Mouse (Mus musculus): ENCODE data around the gene Zfp91. TPM values are rescaled to one million over a fixed set of nuclear protein-coding genes. Genes with fewer than 3 reads are reported as not detected.

Gene Zfp91
- polyA plus RNA-seq, 1 experiment from 2014 or later: 10.4 TPM

GRCm38 (mm10) chr19:12798404-12798803 lies 2.5 kb upstream of the Zfp91 start:
- Histone ChIP-seq H3K27me3 (ENCODE audit: control insufficient read depth, insufficient read depth, low read length) (no peaks in the 10 kb centered on the region), H3K9me3 (ENCODE audit: control insufficient read depth, low read length) (no peaks in the 10 kb centered on the region), H3K9ac (ENCODE audit: low read length) (no peak overlapping the region), H3K4me1 (ENCODE audit: control insufficient read depth, insufficient read depth, low read length) (no peaks in the 10 kb centered on the region), H3K4me2 (ENCODE audit: low read depth, severe bottlenecking) (no peak overlapping the region), H3K27ac (replicated peaks; ENCODE audit: low read depth, low read length) (no peak overlapping the region), H3K4me3 (ENCODE audit: low read depth, low read length) (no peak overlapping the region), H3K36me3 (ENCODE audit: control insufficient read depth, insufficient read depth, low read length) (no peaks in the 10 kb centered on the region)
- WGBS: 86% methylated on average over 4 of the region's 4 CpGs
- no peak for ATAC-seq (ENCODE audit: insufficient number of reproducible peaks, low FRiP score, low TSS enrichment, low read depth)
- no peak for DNase-seq (ENCODE audit: low spot score)

GRCm38 (mm10) chr19:12797071-12797470 lies 1.1 kb upstream of the Zfp91 start:
- Histone ChIP-seq H3K4me1 (ENCODE audit: control insufficient read depth, insufficient read depth, low read length) (no peaks in the 10 kb centered on the region), H3K27me3 (ENCODE audit: control insufficient read depth, insufficient read depth, low read length) (no peaks in the 10 kb centered on the region), H3K27ac (replicated peaks; ENCODE audit: low read depth, low read length) (peak overlapping the region; percentile 98), H3K4me3 (ENCODE audit: low read depth, low read length) (peak overlapping the region; percentile 73), H3K9ac (ENCODE audit: low read length) (no peak overlapping the region; the same call in 1 of the 2 replicates), H3K4me2 (ENCODE audit: low read depth, severe bottlenecking) (peak overlapping the region; percentile 68), H3K36me3 (ENCODE audit: control insufficient read depth, insufficient read depth, low read length) (no peaks in the 10 kb centered on the region), H3K9me3 (ENCODE audit: control insufficient read depth, low read length) (no peaks in the 10 kb centered on the region)
- DNase-seq (ENCODE audit: low spot score) (no peak), ATAC-seq (ENCODE audit: insufficient number of reproducible peaks, low FRiP score, low TSS enrichment, low read depth) (no peak)
- WGBS: 2% methylated on average over 7 of the region's 7 CpGs

- no peak; the same call in 1 of the 2 replicates for ATAC-seq (ENCODE audit: insufficient number of reproducible peaks, low FRiP score, low TSS enrichment, low read depth)
- Histone ChIP-seq H3K27me3 (ENCODE audit: control insufficient read depth, insufficient read depth, low read length) (no peaks in the 10 kb centered on the region), H3K36me3 (ENCODE audit: control insufficient read depth, insufficient read depth, low read length) (no peaks in the 10 kb centered on the region), H3K9ac (ENCODE audit: low read length) (peak overlapping the region; percentile 73), H3K4me2 (ENCODE audit: low read depth, severe bottlenecking) (peak overlapping the region; percentile 68), H3K9me3 (ENCODE audit: control insufficient read depth, low read length) (no peaks in the 10 kb centered on the region), H3K27ac (replicated peaks; ENCODE audit: low read depth, low read length) (peak overlapping the region; percentile 98), H3K4me1 (ENCODE audit: control insufficient read depth, insufficient read depth, low read length) (no peaks in the 10 kb centered on the region), H3K4me3 (ENCODE audit: low read depth, low read length) (peak overlapping the region; percentile 73)
- no peak for DNase-seq (ENCODE audit: low spot score)
- under 1% methylated on average over 29 of the region's 29 CpGs for WGBS
These were observed 504 bp upstream of the Zfp91 start for GRCm38 (mm10) chr19:12796328-12796931.

- Histone ChIP-seq H3K27ac (replicated peaks; ENCODE audit: low read depth, low read length) (peak overlapping the region; percentile 98), H3K36me3 (ENCODE audit: control insufficient read depth, insufficient read depth, low read length) (no peaks in the 10 kb centered on the region), H3K9me3 (ENCODE audit: control insufficient read depth, low read length) (no peaks in the 10 kb centered on the region), H3K4me1 (ENCODE audit: control insufficient read depth, insufficient read depth, low read length) (no peaks in the 10 kb centered on the region), H3K27me3 (ENCODE audit: control insufficient read depth, insufficient read depth, low read length) (no peaks in the 10 kb centered on the region), H3K4me2 (ENCODE audit: low read depth, severe bottlenecking) (peak overlapping the region; percentile 47), H3K9ac (ENCODE audit: low read length) (peak overlapping the region; percentile 96), H3K4me3 (ENCODE audit: low read depth, low read length) (peak overlapping the region; percentile 73)
- no peak for DNase-seq (ENCODE audit: low spot score)
- ATAC-seq (ENCODE audit: insufficient number of reproducible peaks, low FRiP score, low TSS enrichment, low read depth): peak; percentile 23; the same call in 1 of the 2 replicates
- 8% methylated on average over 5 of the region's 63 CpGs for WGBS
These were observed 816 bp downstream of the Zfp91 start for GRCm38 (mm10) chr19:12795110-12795509.

GRCm38 (mm10) chr19:12794056-12795044 lies 1.6 kb downstream of the Zfp91 start:
- H3K9ac ChIP-seq (ENCODE audit: low read length): peak overlapping the region; percentile 96
- WGBS: under 1% methylated on average over 34 of the region's 39 CpGs
- no peaks in the 10 kb centered on the region for H3K36me3 ChIP-seq (ENCODE audit: control insufficient read depth, insufficient read depth, low read length)
- H3K27me3 ChIP-seq (ENCODE audit: control insufficient read depth, insufficient read depth, low read length): no peaks in the 10 kb centered on the region
- ATAC-seq (ENCODE audit: insufficient number of reproducible peaks, low FRiP score, low TSS enrichment, low read depth) (peak; percentile 63), DNase-seq (ENCODE audit: low spot score) (peak; percentile 90)
- H3K4me1 ChIP-seq (ENCODE audit: control insufficient read depth, insufficient read depth, low read length): no peaks in the 10 kb centered on the region
- H3K4me2 ChIP-seq (ENCODE audit: low read depth, severe bottlenecking): peak overlapping the region; percentile 47
- no peaks in the 10 kb centered on the region for H3K9me3 ChIP-seq (ENCODE audit: control insufficient read depth, low read length)
- peak overlapping the region; percentile 73 for H3K4me3 ChIP-seq (ENCODE audit: low read depth, low read length)
- peak overlapping the region; percentile 98 for H3K27ac ChIP-seq (replicated peaks; ENCODE audit: low read depth, low read length)

GRCm38 (mm10) chr19:12792374-12792773 lies 3.6 kb downstream of the Zfp91 start:
- Histone ChIP-seq H3K36me3 (ENCODE audit: control insufficient read depth, insufficient read depth, low read length) (no peaks in the 10 kb centered on the region), H3K4me3 (ENCODE audit: low read depth, low read length) (no peak overlapping the region), H3K9ac (ENCODE audit: low read length) (no peak overlapping the region), H3K27ac (replicated peaks; ENCODE audit: low read depth, low read length) (no peak overlapping the region), H3K9me3 (ENCODE audit: control insufficient read depth, low read length) (no peaks in the 10 kb centered on the region), H3K27me3 (ENCODE audit: control insufficient read depth, insufficient read depth, low read length) (no peaks in the 10 kb centered on the region), H3K4me2 (ENCODE audit: low read depth, severe bottlenecking) (no peak overlapping the region), H3K4me1 (ENCODE audit: control insufficient read depth, insufficient read depth, low read length) (no peaks in the 10 kb centered on the region)
- ATAC-seq (ENCODE audit: insufficient number of reproducible peaks, low FRiP score, low TSS enrichment, low read depth): no peak
- no peak for DNase-seq (ENCODE audit: low spot score)

GRCm38 (mm10) chr19:12787721-12788120 lies 8.2 kb downstream of the Zfp91 start:
- H3K36me3 ChIP-seq (ENCODE audit: control insufficient read depth, insufficient read depth, low read length): no peaks in the 10 kb centered on the region
- DNase-seq (ENCODE audit: low spot score) (no peak), ATAC-seq (ENCODE audit: insufficient number of reproducible peaks, low FRiP score, low TSS enrichment, low read depth) (no peak)
- no peak overlapping the region for H3K9ac ChIP-seq (ENCODE audit: low read length)
- no peaks in the 10 kb centered on the region for H3K4me1 ChIP-seq (ENCODE audit: control insufficient read depth, insufficient read depth, low read length)
- no peaks in the 10 kb centered on the region for H3K9me3 ChIP-seq (ENCODE audit: control insufficient read depth, low read length)
- no peak overlapping the region for H3K27ac ChIP-seq (replicated peaks; ENCODE audit: low read depth, low read length)
- no peak overlapping the region for H3K4me3 ChIP-seq (ENCODE audit: low read depth, low read length)
- no peaks in the 10 kb centered on the region for H3K27me3 ChIP-seq (ENCODE audit: control insufficient read depth, insufficient read depth, low read length)
- WGBS: 55% methylated on average over 4 of the region's 4 CpGs
- no peak overlapping the region for H3K4me2 ChIP-seq (ENCODE audit: low read depth, severe bottlenecking)

- Histone ChIP-seq H3K27me3 (ENCODE audit: control insufficient read depth, insufficient read depth, low read length) (no peaks in the 10 kb centered on the region), H3K4me2 (ENCODE audit: low read depth, severe bottlenecking) (no peak overlapping the region), H3K27ac (replicated peaks; ENCODE audit: low read depth, low read length) (no peak overlapping the region), H3K4me1 (ENCODE audit: control insufficient read depth, insufficient read depth, low read length) (no peaks in the 10 kb centered on the region), H3K36me3 (ENCODE audit: control insufficient read depth, insufficient read depth, low read length) (no peaks in the 10 kb centered on the region), H3K4me3 (ENCODE audit: low read depth, low read length) (no peak overlapping the region), H3K9me3 (ENCODE audit: control insufficient read depth, low read length) (no peaks in the 10 kb centered on the region), H3K9ac (ENCODE audit: low read length) (no peak overlapping the region)
- 69% methylated on average over 2 of the region's 2 CpGs for WGBS
- ATAC-seq (ENCODE audit: insufficient number of reproducible peaks, low FRiP score, low TSS enrichment, low read depth) (no peak), DNase-seq (ENCODE audit: low spot score) (no peak)
These were observed 9.0 kb downstream of the Zfp91 start for GRCm38 (mm10) chr19:12786803-12787395.

Measured in limb, embryonic 11.5 days (tissue).